Mouse (Mus musculus): ENCODE measurements at regions not wholly inside any gene's neighbourhood (a gene's known extent, or its start where the extent isn't known, plus 50 kb on each side); places are given as distances from the start of the nearest gene placed in this dataset.
"Not testable (repeated sequence)": the region's sequence is repeated elsewhere in the genome, so short reads cannot be mapped to it uniquely, and the experiment has no call there.

- in situ Hi-C loops (cut with MboI, MseI), result no loop called here
These were observed 148.9 kb upstream of the Ddhd1 start for GRCm38 (mm10) chr14:45806726-45807280.

DNA sequence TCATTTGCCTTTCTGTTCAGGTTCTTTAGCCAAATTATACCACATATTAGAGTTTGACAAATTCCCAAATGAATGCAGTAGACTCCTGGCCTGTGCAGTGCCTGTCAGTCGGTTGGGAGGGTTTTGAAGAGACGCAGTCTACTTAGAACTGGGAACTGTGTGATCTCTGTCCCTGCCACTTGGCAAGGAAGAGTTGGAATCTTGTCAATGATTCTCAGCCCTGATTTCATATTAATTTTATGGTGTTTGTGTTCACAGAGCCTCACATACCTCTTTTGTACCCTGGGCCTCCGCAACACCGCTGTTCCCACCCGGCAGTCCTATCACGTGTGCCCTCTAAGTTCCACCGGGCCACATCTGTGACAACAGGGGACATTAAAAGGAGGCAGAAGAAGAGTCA, 149.8 kb upstream of the Ddhd1 start:
- in situ Hi-C loops (cut with MboI, MseI), result no loop called here

GRCm38 (mm10) chr14:45809491-45809890, 151.5 kb upstream of the Ddhd1 start:
- in situ Hi-C loops (cut with MboI, MseI), result no loop called here

DNA sequence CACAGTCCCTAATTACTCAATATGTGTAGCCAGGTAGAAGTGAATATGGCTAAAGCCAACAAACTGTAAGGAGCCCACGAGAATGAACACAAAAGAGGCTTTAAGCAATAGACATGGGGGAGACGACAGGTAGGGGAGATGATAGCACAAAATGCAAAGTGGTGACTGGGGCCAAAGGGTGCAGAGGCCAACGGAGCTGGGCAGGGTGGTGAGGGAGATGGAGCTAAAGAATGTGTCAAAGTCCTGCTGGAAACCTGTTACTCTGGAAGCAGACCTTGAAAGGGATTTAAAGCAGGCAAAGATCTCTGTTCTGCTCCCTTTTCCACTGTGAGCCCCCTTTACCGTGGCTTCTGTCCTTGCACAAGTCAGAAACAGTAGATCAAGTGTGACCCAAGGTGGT, 152.2 kb upstream of the Ddhd1 start:
- in situ Hi-C loops (cut with MboI, MseI), result no loop called here

- in situ Hi-C loops (cut with MboI, MseI), result no loop called here
These were observed 152.7 kb upstream of the Ddhd1 start for GRCm38 (mm10) chr14:45810630-45811029.

DNA sequence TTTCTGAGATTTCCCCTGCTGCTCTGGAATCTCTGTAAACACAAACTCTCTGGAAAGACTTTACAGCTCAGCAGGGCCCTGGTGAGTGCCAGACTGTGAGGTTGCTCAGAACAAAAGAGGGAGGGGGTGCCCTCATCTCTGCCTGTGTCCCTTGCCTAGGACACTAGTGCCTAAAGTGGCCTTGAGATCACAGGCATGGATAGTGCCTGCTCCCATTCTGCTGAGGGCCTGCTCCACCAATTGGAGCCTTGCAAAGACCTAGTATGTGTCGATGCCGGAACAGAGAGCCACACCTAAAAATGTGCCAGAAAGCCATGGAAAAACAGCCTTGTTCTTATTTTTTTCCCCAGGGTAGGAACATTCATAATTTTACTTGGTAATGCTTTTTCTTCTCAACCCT, 157.7 kb upstream of the Ddhd1 start:
- in situ Hi-C loops (cut with MboI, MseI), result no loop called here

DNA sequence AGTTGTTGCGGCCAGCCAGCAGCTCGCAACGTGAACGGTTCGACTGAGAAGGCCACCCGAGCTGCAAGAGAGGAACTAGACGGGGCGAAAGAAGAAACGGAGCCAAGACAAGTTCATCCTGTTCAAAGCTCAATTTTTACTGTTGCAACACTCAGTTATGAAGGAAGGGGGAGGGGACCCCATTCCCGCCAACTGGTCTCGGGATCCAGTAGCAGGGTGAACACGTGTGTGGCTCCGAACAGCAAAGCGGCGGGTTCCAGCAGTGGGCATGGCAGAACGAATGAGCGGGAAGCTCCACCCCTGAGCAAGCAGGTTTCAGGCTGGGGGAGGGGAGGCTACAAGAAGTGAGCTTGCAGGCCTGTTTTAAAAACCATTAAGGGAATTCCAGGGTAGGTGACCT, 158.7 kb upstream of the Ddhd1 start:
- in situ Hi-C loops (cut with MboI, MseI), result not testable (repeated sequence)

GRCm38 (mm10) chr14:45817756-45818155, 159.8 kb upstream of the Ddhd1 start:
- in situ Hi-C loops (cut with MboI, MseI), result no loop called here

- in situ Hi-C loops (cut with MboI, MseI), result no loop called here
These were observed 166.7 kb upstream of the Ddhd1 start for GRCm38 (mm10) chr14:45824601-45825000.

- in situ Hi-C loops (cut with MboI, MseI), result no loop called here
These were observed 168.1 kb upstream of the Ddhd1 start for GRCm38 (mm10) chr14:45826023-45826422.

DNA sequence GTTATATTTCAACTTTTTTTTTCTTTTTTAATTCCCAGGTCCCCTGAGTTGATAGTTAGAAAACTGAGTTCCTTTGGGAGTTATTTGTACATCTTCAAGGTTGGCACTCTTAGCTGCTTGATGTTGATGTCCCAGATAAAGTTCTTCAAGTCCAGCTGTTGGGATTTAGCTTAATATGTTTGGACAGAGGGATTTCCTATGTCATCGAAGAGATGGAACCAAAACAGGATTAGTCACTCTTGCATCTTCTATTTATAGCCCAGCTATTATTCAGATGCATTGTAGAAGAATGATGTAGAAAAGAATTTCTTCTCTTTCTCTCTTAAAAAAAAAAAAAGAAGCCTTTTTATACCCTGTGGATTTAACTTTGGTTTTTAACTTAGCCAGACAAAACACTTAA, 169.2 kb upstream of the Ddhd1 start:
- in situ Hi-C loops (cut with MboI, MseI), result no loop called here

GRCm38 (mm10) chr14:45830457-45830856, 172.5 kb upstream of the Ddhd1 start:
- in situ Hi-C loops (cut with MboI, MseI), result no loop called here

GRCm38 (mm10) chr14:45837039-45837438, 179.1 kb upstream of the Ddhd1 start:
- in situ Hi-C loops (cut with MboI, MseI), result no loop called here

DNA sequence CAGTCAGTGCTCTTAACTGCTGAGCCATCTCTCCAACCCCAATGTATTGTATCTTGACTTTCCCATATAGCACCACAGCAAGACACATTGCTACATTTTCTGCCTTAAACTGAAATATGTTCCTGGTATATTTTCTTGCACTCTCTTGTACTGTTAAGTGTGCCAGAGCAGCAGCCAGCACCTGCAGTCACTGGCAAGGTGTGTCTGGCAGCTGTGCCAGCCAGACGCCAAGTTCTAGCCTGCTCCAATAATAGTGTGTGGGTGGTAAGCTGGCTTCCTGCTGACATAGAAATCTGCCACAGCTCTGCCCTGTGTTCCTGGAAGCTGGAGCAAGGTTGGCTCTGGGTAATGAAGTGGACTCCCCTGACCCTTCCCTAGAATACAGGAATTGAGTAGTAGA, 185.9 kb upstream of the Ddhd1 start:
- in situ Hi-C loops (cut with MboI, MseI), result no loop called here

GRCm38 (mm10) chr14:45850588-45850987, 192.6 kb upstream of the Ddhd1 start:
- in situ Hi-C loops (cut with MboI, MseI), result no loop called here

DNA sequence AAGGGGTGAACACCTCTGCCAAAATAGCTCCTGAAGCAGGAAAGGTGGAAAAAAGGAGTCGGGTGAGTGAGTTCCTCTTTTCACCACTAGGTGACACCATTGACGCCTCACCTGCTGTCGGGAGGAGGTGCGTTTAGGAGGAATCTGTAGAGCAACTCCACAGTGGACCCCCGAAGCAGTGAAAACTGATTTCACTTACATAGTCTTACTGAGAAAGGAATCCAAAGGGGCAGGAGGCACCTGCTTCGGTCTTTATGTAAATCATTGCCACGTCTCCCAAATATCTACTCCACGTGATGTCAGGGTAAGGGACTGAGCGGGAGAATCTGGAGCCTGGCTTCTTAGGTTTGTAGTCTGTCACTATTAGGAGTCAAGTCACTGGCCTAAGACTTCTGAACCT, 220.5 kb upstream of the Ddhd1 start:
- in situ Hi-C loops (cut with MboI, MseI), result loop anchor here (10.0 to 25.0 kb wide), 2 partner anchors 296 to 834 kb away; no protein-coding TSS in a partner anchor

- in situ Hi-C loops (cut with MboI, MseI), result no loop called here
These were observed 262.8 kb upstream of the Ddhd1 start for GRCm38 (mm10) chr14:45920783-45921182.

GRCm38 (mm10) chr14:45943581-45943980, 285.6 kb upstream of the Ddhd1 start:
- in situ Hi-C loops (cut with MboI, MseI), result no loop called here

- in situ Hi-C loops (cut with MboI, MseI), result no loop called here
These were observed 286.2 kb upstream of the Ddhd1 start for GRCm38 (mm10) chr14:45944101-45944500.

GRCm38 (mm10) chr14:45944506-45944905, 286.6 kb upstream of the Ddhd1 start:
- in situ Hi-C loops (cut with MboI, MseI), result no loop called here

- in situ Hi-C loops (cut with MboI, MseI), result no loop called here
These were observed 298.7 kb upstream of the Ddhd1 start for GRCm38 (mm10) chr14:45956624-45957023.

- in situ Hi-C loops (cut with MboI, MseI), result no loop called here
These were observed 304.5 kb upstream of the Ddhd1 start for GRCm38 (mm10) chr14:45962474-45962873.

- in situ Hi-C loops (cut with MboI, MseI), result no loop called here
These were observed 306.1 kb upstream of the Ddhd1 start for GRCm38 (mm10) chr14:45964043-45964442.

GRCm38 (mm10) chr14:45983206-45983857, 325.4 kb upstream of the Ddhd1 start:
- in situ Hi-C loops (cut with MboI, MseI), result no loop called here

Measured in T-helper 2 cell (primary cell).